Mouse (Mus musculus): ENCODE data around the gene Tmem181a.
"Not testable (repeated sequence)": the region's sequence is repeated elsewhere in the genome, so short reads cannot be mapped to it uniquely, and the experiment has no call there.

GRCm38 (mm10) chr17:6306503-6306902 is 49.8 kb downstream of the Tmem181a start:
- not testable (repeated sequence) for TF ChIP-seq CTCF (IDR thresholded peaks at IDR 0.05; ENCODE audit: control insufficient read depth, insufficient read depth, low read length); POLR2A (IDR thresholded peaks at IDR 0.05; ENCODE audit: borderline replicate concordance, control insufficient read depth, low read depth, low read length)
